Mouse (Mus musculus): ENCODE results near the gene Aldh1a1. TPM values are rescaled to one million over a fixed set of nuclear protein-coding genes. Genes with fewer than 3 reads are reported as not detected.

The Aldh1a1 gene
- total and polyA plus RNA-seq, 3 experiments: 0.21 to 1.1 (median 0.99) TPM

GRCm38 (mm10) chr19:20529921-20530696 lies 37.6 kb downstream of the Aldh1a1 start:
- TF ChIP-seq CHD2 (IDR thresholded peaks at IDR 0.05; ENCODE audit: low read length) (no peak), MAFK (IDR thresholded peaks at IDR 0.05; ENCODE audit: insufficient replicate concordance, low read length) (no peak), RCOR1 (conservative IDR thresholded peaks at IDR 0.05; ENCODE audit: low read depth, low read length) (no peak), TCF12 (IDR thresholded peaks at IDR 0.05; ENCODE audit: low read depth, low read length) (no peak), SMC3 (IDR thresholded peaks at IDR 0.05; ENCODE audit: low read depth, low read length) (no peak), JUND (conservative IDR thresholded peaks at IDR 0.05; ENCODE audit: low read depth, low read length) (no peak), MXI1 (IDR thresholded peaks at IDR 0.05; ENCODE audit: low read depth, low read length) (no peak), ZC3H11A (IDR thresholded peaks at IDR 0.05; ENCODE audit: low read depth, low read length) (no peak), TBP (conservative IDR thresholded peaks at IDR 0.05; ENCODE audit: low read depth, low read length) (no peak), NRF1 (IDR thresholded peaks at IDR 0.05; ENCODE audit: low read depth, low read length) (no peak), USF1 (IDR thresholded peaks at IDR 0.05; ENCODE audit: low read depth, low read length) (no peak), PAX5 (IDR thresholded peaks at IDR 0.05; ENCODE audit: low read length) (no peak), ZKSCAN1 (IDR thresholded peaks at IDR 0.05; ENCODE audit: borderline replicate concordance, low read depth, low read length) (no peak), KAT2A (IDR thresholded peaks at IDR 0.05; ENCODE audit: insufficient replicate concordance, low read length) (no peak), BHLHE40 (IDR thresholded peaks at IDR 0.05; ENCODE audit: low read depth, low read length) (no peak), SIN3A (IDR thresholded peaks at IDR 0.05; ENCODE audit: low read length) (no peak)
- H3K4me2 ChIP-seq (ENCODE audit: insufficient read depth, low read depth, poor library complexity, severe bottlenecking): no peak overlapping the region
- H3K79me2 ChIP-seq (replicated peaks; ENCODE audit: control insufficient read depth, extremely low read depth, insufficient read depth, poor library complexity, severe bottlenecking): no peaks in the 10 kb centered on the region
- H3K9ac ChIP-seq (ENCODE audit: insufficient read depth, low read depth): no peak overlapping the region
- H3K27me3 ChIP-seq (replicated peaks): no peaks in the 10 kb centered on the region
- H3K27ac ChIP-seq (ENCODE audit: insufficient read depth, low read depth): no peak overlapping the region
- in situ Hi-C loops (cut with MboI; ENCODE audit: low pct_ligation_motif_present, low pct_unique_long_range_greater_than_20kb, low sequenced_read_pairs): no loop called here
- H3K4me3 ChIP-seq (replicated peaks in 1 of 3; ENCODE audit: low read depth in 2 of 3, low read length in 2 of 3, poor library complexity in 1 of 3): no peak overlapping the region
- H3K9me3 ChIP-seq (replicated peaks; ENCODE audit: low read length): no peaks in the 10 kb centered on the region
- no peaks in the 10 kb centered on the region for H3K36me3 ChIP-seq (replicated peaks in 1 of 2; ENCODE audit: control insufficient read depth in 1 of 2, insufficient read depth in 1 of 2, low read length in 1 of 2)
- DNase-seq (ENCODE audit: extremely low read depth): no peak
- dilution Hi-C loops (cut with MboI; ENCODE audit: extremely low pct_ligation_motif_present, extremely low pct_unique_long_range_greater_than_20kb, low sequenced_read_pairs): no loop called here
- H3K4me1 ChIP-seq (ENCODE audit: control insufficient read depth in 1 of 2, insufficient read depth in 2 of 2): peaks cover 2 to 5% of the 10 kb centered on the region in 2 experiments; a peak in 3 of 4 replicates

- dilution Hi-C loops (cut with MboI; ENCODE audit: extremely low pct_ligation_motif_present, extremely low pct_unique_long_range_greater_than_20kb, low sequenced_read_pairs) (no loop called here), in situ Hi-C loops (cut with MboI; ENCODE audit: low pct_ligation_motif_present, low pct_unique_long_range_greater_than_20kb, low sequenced_read_pairs) (no loop called here)
- TF ChIP-seq ZMIZ1 (IDR thresholded peaks at IDR 0.05; ENCODE audit: low read depth, low read length): no peak
- no peak for TF ChIP-seq POLR2A (IDR thresholded peaks at IDR 0.05; ENCODE audit: low read depth, low read length)
- no peak for TF ChIP-seq ZKSCAN1 (IDR thresholded peaks at IDR 0.05; ENCODE audit: borderline replicate concordance, low read depth, low read length)
- no peak for TF ChIP-seq SMC3 (IDR thresholded peaks at IDR 0.05; ENCODE audit: low read depth, low read length)
- TF ChIP-seq PAX5 (IDR thresholded peaks at IDR 0.05; ENCODE audit: low read length): no peak
- no peak for TF ChIP-seq TBP (conservative IDR thresholded peaks at IDR 0.05; ENCODE audit: low read depth, low read length)
- no peak for TF ChIP-seq MYC (IDR thresholded peaks at IDR 0.05; ENCODE audit: low read depth, low read length)
- TF ChIP-seq SIN3A (IDR thresholded peaks at IDR 0.05; ENCODE audit: low read length): no peak
- TF ChIP-seq NRF1 (IDR thresholded peaks at IDR 0.05; ENCODE audit: low read depth, low read length): no peak
- no peak for TF ChIP-seq UBTF (IDR thresholded peaks at IDR 0.05; ENCODE audit: low read depth, low read length)
- TF ChIP-seq EP300 (IDR thresholded peaks at IDR 0.05; ENCODE audit: low read length): no peak
- TF ChIP-seq RCOR1 (conservative IDR thresholded peaks at IDR 0.05; ENCODE audit: low read depth, low read length): no peak
- TF ChIP-seq MAZ (IDR thresholded peaks at IDR 0.05; ENCODE audit: low read depth, low read length): no peak
- no peak for TF ChIP-seq USF2 (conservative IDR thresholded peaks at IDR 0.05; ENCODE audit: low read depth, low read length)
- no peak for TF ChIP-seq POLR2AphosphoS2 (IDR thresholded peaks at IDR 0.05; ENCODE audit: low read depth, low read length)
- no peak for TF ChIP-seq USF1 (IDR thresholded peaks at IDR 0.05; ENCODE audit: low read depth, low read length)
- TF ChIP-seq MXI1 (IDR thresholded peaks at IDR 0.05; ENCODE audit: low read depth, low read length): no peak
- no peak for TF ChIP-seq CTCF (conservative IDR thresholded peaks at IDR 0.05 in 1 of 2, IDR thresholded peaks at IDR 0.05 in 1 of 2; ENCODE audit: low read depth in 2 of 2, low read length in 2 of 2)
- TF ChIP-seq JUND (conservative IDR thresholded peaks at IDR 0.05; ENCODE audit: low read depth, low read length): no peak
- no peak for TF ChIP-seq ZC3H11A (IDR thresholded peaks at IDR 0.05; ENCODE audit: low read depth, low read length)
- Histone ChIP-seq H3K4me3 (replicated peaks in 1 of 3; ENCODE audit: low read depth in 2 of 3, low read length in 2 of 3, poor library complexity in 1 of 3) (no peak overlapping the region), H3K9me3 (replicated peaks; ENCODE audit: low read length) (no peaks in the 10 kb centered on the region), H3K27me3 (replicated peaks) (no peaks in the 10 kb centered on the region), H3K27ac (ENCODE audit: insufficient read depth, low read depth) (no peak overlapping the region), H3K4me1 (ENCODE audit: control insufficient read depth in 1 of 2, insufficient read depth in 2 of 2) (peaks cover 2 to 9% of the 10 kb centered on the region in 2 experiments; a peak in 3 of 4 replicates), H3K36me3 (replicated peaks in 1 of 2; ENCODE audit: control insufficient read depth in 1 of 2, insufficient read depth in 1 of 2, low read length in 1 of 2) (no peaks in the 10 kb centered on the region), H3K4me2 (ENCODE audit: insufficient read depth, low read depth, poor library complexity, severe bottlenecking) (no peak overlapping the region), H3K79me2 (replicated peaks; ENCODE audit: control insufficient read depth, extremely low read depth, insufficient read depth, poor library complexity, severe bottlenecking) (no peaks in the 10 kb centered on the region), H3K9ac (ENCODE audit: insufficient read depth, low read depth) (no peak overlapping the region)
- peak; percentile 9 for DNase-seq (ENCODE audit: extremely low read depth)
Measured at GRCm38 (mm10) chr19:20536538-20536937, 44.0 kb downstream of the Aldh1a1 start.

Measured in CH12.LX (cell line).